Mouse (Mus musculus) limb, embryonic 14.5 days (tissue): ENCODE measurements around the gene Arhgap10. TPM values are rescaled to one million over a fixed set of nuclear protein-coding genes. Genes with fewer than 3 reads are reported as not detected.

Experiments
- ATAC-seq: fragments of 200-750 bp; cut with Nextera tagmentation; 2 replicates; pipeline ENCODE4 v1.8.0; 2017; ENCODE audit warnings: low read depth, moderate number of reproducible peaks, moderate TSS enrichment; ENCODE audit not compliant: low FRiP score
- DNase-seq: peaks from one replicate; pipeline ENCODE4 v3.0.0-alpha.2; 2015; ENCODE audit warnings: low spot score
- H3K27ac ChIP-seq: fragments of 300-500 bp; sonication (generic); replicated peaks from 2 replicates; pipeline ENCODE4 v1.5.1; 2014; ENCODE audit warnings: low read depth, mild to moderate bottlenecking, low read length, moderate library complexity, mixed read lengths
- H3K27me3 ChIP-seq: fragments of 300-500 bp; sonication (generic); 2 replicates; pipeline ENCODE4 v1.6.1; 2014; ENCODE audit warnings: low read length, mixed read lengths; ENCODE audit not compliant: control insufficient read depth, insufficient read depth
- H3K36me3 ChIP-seq: fragments of 300-500 bp; sonication (generic); 2 replicates; pipeline ENCODE4 v1.6.1; 2014; ENCODE audit warnings: mild to moderate bottlenecking, low read length, moderate library complexity, mixed read lengths; ENCODE audit not compliant: control insufficient read depth, insufficient read depth
- H3K4me1 ChIP-seq: fragments of 300-500 bp; sonication (generic); 2 replicates; pipeline ENCODE4 v1.6.1; 2014; ENCODE audit warnings: antibody characterized with exemption, low read length, mixed read lengths; ENCODE audit not compliant: control insufficient read depth, insufficient read depth
- H3K4me2 ChIP-seq: fragments of 300-500 bp; sonication (generic); replicated peaks from 2 replicates; pipeline ENCODE4 v1.6.1; 2014; ENCODE audit warnings: low read depth, mild to moderate bottlenecking, low read length, moderate library complexity; ENCODE audit not compliant: severe bottlenecking
- H3K4me3 ChIP-seq: fragments of 300-500 bp; sonication (generic); replicated peaks from 2 replicates; pipeline ENCODE4 v1.5.1; 2014; ENCODE audit warnings: low read length
- H3K9ac ChIP-seq: fragments of 300-500 bp; sonication (generic); 2 replicates; pipeline ENCODE4 v1.6.1; 2014; ENCODE audit warnings: mild to moderate bottlenecking, low read depth, low read length, moderate library complexity; ENCODE audit not compliant: severe bottlenecking
- H3K9me3 ChIP-seq: fragments of 300-500 bp; sonication (generic); 2 replicates; pipeline ENCODE4 v1.6.1; 2016; ENCODE audit warnings: low read length; ENCODE audit not compliant: control insufficient read depth
- POLR2A ChIP-seq: fragments of 200-500 bp; IDR thresholded peaks from 2 replicates; pipeline ENCODE4 v1.8.0; 2012; ENCODE audit warnings: inconsistent platforms, mild to moderate bottlenecking, moderate library complexity, borderline replicate concordance; ENCODE audit not compliant: insufficient read depth, insufficient read length; ENCODE audit errors: extremely low read depth
- whole genome bisulfite sequencing: fragments of 180-500 bp; shearing (Covaris S2); extraction: QIAGEN DNeasy Blood & Tissue Kit; methylation state at CpG from one replicate; pipeline ENCODE4 v1.1.7; 2014; 5-methylcytosine and 5-hydroxymethylcytosine counted together
- polyA plus RNA-seq, 2 experiments: library from polyadenylated mRNA; depleted of rRNA in 1 of 2; stranded (reverse) in 1 of 2; unstranded in 1 of 2; fragments of >200 nt; fragmentation: Nextera tagmentation in 1 of 2; extraction: Ambion mirVana in 1 of 2; gene quantifications; 2 replicates each; pipeline versions ENCODE4 v1.2.1 to v1.2.3; 2012 to 2014

The Arhgap10 gene
- polyA plus RNA-seq (2012; rRNA removed) (23.3 and 25.1 TPM in 2 replicates), polyA plus RNA-seq (2014; fragmentation: Nextera tagmentation; extraction: Ambion mirVana) (28.2 and 29.3 TPM in 2 replicates)

DNA sequence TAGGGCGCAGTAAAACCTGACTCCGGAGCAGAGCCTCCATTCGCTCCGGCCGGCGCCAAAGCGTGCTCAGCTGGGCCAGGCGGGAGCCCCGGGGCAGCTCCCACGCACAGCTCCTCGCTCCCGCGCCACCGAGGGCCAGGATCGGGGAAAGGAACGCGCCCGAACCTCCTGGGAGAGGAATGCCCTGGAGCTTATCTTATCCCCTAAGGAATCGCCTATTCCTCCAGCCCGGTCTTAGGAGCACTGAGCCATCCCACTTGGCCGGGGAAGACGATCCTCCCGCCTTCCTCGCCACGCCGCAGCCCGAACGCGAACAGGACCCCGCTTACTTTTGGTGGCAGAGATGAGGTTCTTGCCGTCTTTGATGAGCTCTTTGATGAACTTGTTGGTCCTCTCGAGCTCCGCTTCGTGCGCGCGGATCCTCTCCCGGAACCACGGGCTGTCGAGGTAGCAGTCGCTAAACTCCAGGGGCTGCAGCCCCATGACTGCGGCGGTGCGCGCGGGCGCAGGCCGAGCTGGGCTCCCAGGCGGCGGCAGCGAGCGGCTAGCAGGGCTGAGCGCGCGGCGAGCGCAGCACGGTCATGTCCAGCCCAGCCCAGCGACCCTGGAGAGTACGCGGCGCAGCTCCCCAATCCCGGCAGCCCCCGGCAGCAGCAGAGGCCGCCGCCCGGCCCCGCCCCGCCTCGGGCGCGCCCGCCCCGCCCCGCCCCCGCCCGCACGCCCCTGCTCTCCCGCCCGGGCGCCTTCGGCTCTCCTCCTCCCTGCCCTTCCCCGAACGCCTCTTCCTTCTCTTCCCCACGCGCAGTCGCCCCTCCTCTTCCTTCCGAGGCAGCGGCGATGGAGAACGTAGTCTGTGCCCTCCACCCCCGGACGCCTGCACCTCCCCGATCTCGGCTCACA lies at the start of gene Arhgap10:
TSS of gene Arhgap10 (minus strand) at position 653 of the 900 bp plus-strand sequence.
- under 1% methylated on average over 63 of the region's 95 CpGs for WGBS
- Histone ChIP-seq H3K4me3 (peak within 1 kb of the TSS; percentile 82), H3K9ac (peak within 1 kb of the TSS; percentile 84), H3K27ac (peak within 1 kb of the TSS; percentile 76), H3K27me3 (no peaks in the 10 kb centered on the region), H3K9me3 (no peaks in the 10 kb centered on the region), H3K36me3 (no peaks in the 10 kb centered on the region), H3K4me2 (peak within 1 kb of the TSS; percentile 84), H3K4me1 (peaks cover 36% of the 10 kb centered on the region)
- peak; percentile 54; the same call in 1 of the 2 replicates for TF ChIP-seq POLR2A
- peak; percentile 85 for DNase-seq
- ATAC-seq = peak; percentile 89

- ATAC-seq = no peak
- Histone ChIP-seq H3K4me3 (no peak overlapping the region), H3K4me2 (no peak overlapping the region), H3K27ac (no peak overlapping the region), H3K36me3 (peaks cover 79% of the 10 kb centered on the region), H3K9me3 (no peaks in the 10 kb centered on the region), H3K27me3 (no peaks in the 10 kb centered on the region), H3K4me1 (no peaks in the 10 kb centered on the region), H3K9ac (no peak overlapping the region)
- WGBS = 88% methylated on average over 3 of the region's 3 CpGs
- no peak for DNase-seq
- TF ChIP-seq POLR2A = no peak
Measured at GRCm38 (mm10) chr8:77561441-77561840, 43.7 kb upstream of the Arhgap10 start.

DNA sequence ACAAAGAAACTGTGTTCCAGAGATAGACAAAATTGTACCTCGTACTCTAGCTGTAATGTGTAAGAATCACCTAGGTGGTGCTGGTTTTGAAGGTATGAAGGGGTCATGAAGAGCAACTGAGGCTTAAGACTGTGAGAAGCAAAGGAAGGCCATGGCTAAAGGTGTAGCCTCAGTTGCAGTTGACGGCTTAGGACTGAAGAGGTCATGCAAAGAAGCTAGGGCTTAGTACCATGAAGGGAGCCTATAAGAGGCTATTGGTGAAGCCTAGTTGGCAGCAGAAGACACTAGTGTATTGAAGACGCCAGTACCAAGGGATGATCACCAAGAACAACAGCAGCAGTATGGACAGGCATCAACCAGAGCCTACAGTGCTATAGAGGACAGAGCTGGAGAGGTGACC lies 34.7 kb upstream of the Arhgap10 start:
- no peak overlapping the region for H3K4me2 ChIP-seq
- WGBS = 94% methylated on average over 3 of the region's 3 CpGs
- ATAC-seq (no peak), DNase-seq (no peak)
- no peaks in the 10 kb centered on the region for H3K9me3 ChIP-seq
- no peak overlapping the region for H3K9ac ChIP-seq
- no peak overlapping the region for H3K27ac ChIP-seq
- H3K4me3 ChIP-seq = no peak overlapping the region
- TF ChIP-seq POLR2A = no peak
- H3K4me1 ChIP-seq = no peaks in the 10 kb centered on the region
- no peaks in the 10 kb centered on the region for H3K27me3 ChIP-seq
- peaks cover 42% of the 10 kb centered on the region for H3K36me3 ChIP-seq

- peak; percentile 68 for DNase-seq
- Histone ChIP-seq H3K27ac (no peak overlapping the region), H3K9me3 (no peaks in the 10 kb centered on the region), H3K4me2 (peak overlapping the region; percentile 58), H3K4me1 (no peaks in the 10 kb centered on the region), H3K27me3 (no peaks in the 10 kb centered on the region), H3K4me3 (peak overlapping the region; percentile 86), H3K36me3 (peaks cover 23% of the 10 kb centered on the region), H3K9ac (peak overlapping the region; percentile 86)
- no peak for TF ChIP-seq POLR2A
- ATAC-seq = no peak
- WGBS = 20% methylated on average over 7 of the region's 7 CpGs
Measured at GRCm38 (mm10) chr8:77549881-77550580, 32.3 kb upstream of the Arhgap10 start.

DNA sequence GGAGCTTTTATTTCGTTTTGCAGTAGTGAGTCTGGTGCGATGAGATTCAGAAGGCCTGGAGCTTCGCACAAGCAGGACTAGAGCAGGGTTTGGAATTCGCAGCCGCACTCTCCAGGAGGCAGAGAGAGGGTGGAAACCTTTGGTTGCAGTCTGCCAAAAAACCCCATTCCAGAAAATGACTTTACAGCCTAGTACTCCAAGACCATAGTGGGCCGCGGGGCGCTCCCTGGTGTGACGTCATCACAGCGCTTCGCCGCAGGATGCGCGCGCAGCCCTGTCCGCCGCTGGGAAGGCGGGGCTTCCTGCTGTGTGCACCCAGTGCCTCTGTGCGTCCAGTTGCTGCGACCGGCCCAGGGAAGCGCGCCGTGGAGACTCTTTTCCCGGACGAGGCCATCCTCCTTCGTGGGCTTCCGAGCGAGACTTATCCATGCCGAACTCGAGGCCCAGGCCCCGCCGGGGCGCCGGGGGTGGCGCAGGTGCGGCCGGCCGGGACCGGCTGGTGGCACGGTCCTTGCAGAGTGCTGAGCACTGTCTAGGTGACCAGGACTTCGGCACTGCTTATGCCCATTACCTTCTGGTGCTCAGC lies 31.5 kb upstream of the Arhgap10 start, which contains the start of gene Prmt9:
TSS of gene Prmt9 (plus strand) at position 277 of the 586 bp plus-strand sequence.
- peak; percentile 71; the same call in 1 of the 2 replicates for TF ChIP-seq POLR2A
- Histone ChIP-seq H3K36me3 (peaks cover 23% of the 10 kb centered on the region), H3K27me3 (no peaks in the 10 kb centered on the region), H3K4me1 (no peaks in the 10 kb centered on the region), H3K4me3 (peak within 1 kb of the TSS; percentile 86), H3K9ac (peak within 1 kb of the TSS; percentile 86), H3K4me2 (peak within 1 kb of the TSS; percentile 58), H3K9me3 (no peaks in the 10 kb centered on the region), H3K27ac (peak within 1 kb of the TSS; percentile 87)
- 3% methylated on average over 42 of the region's 42 CpGs for WGBS
- ATAC-seq (peak; percentile 97), DNase-seq (peak; percentile 89)
